Mouse (Mus musculus) frontal cortex, postnatal 25 days (tissue): ENCODE measurements around the gene Tmem151a.

Experiments used
- DNase-seq, 2 experiments: peaks; one replicate each; pipeline ENCODE4 v3.0.0; 2022; ENCODE audit warnings: low spot score in 2 of 2

Gene Tmem151a

GRCm38 (mm10) chr19:5045531-5045930 is 39.8 kb downstream of the Tmem151a start:
- no peak for DNase-seq

GRCm38 (mm10) chr19:5041588-5041987 is 43.7 kb downstream of the Tmem151a start:
- no peak for DNase-seq

DNA sequence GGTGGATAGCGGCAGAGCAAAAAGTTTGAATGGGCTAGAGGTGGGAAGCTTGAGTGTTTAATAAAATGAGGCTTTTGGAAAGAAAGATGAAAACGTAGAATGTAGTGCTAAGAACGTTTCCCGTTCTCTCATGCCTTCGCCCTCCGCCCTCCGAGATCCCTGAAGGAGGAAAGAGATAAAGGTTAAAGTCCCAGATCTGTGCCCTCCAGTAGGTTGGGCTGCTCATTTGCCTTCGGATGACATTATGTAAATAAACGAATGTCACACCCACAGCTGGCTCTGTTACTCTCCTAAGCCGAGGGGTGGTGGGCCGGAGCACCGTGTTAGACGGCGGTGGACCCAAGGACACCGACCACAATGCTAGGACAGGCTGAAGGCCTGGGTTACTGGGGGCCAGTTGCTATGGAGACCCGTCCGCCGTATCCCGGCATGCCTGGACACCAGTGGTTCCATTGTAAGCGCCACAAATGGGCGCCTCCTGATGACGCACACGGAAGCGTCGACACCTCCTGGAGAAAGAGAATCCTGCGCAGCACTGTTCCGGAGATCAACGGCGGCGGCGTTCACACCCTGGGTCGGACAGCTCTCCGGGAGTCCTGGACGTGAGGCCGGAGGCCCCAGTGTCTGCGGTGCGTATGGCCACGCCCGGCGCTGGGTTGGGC is 44.3 kb downstream of the Tmem151a start, which contains the start of gene Brms1:
TSS of gene Brms1 (plus strand) at position 493 of the 662 bp plus-strand sequence.
- peak; percentile 84 to 90 for DNase-seq

GRCm38 (mm10) chr19:5039301-5040114 is 45.8 kb downstream of the Tmem151a start:
- DNase-seq: no peak

GRCm38 (mm10) chr19:5038709-5039156 is 46.6 kb downstream of the Tmem151a start, which contains the start of the genes B4gat1 and AC124502.3:
Gene B4gat1, plus strand, starts transcription at chr19:5038826.
Gene AC124502.3, plus strand, starts transcription at chr19:5038891.
- peak in 1 of 2 experiments; percentile 81 for DNase-seq

- DNase-seq: peak; percentile 81 to 88
Observed at GRCm38 (mm10) chr19:5037678-5038571, 47.4 kb downstream of the Tmem151a start.

DNA sequence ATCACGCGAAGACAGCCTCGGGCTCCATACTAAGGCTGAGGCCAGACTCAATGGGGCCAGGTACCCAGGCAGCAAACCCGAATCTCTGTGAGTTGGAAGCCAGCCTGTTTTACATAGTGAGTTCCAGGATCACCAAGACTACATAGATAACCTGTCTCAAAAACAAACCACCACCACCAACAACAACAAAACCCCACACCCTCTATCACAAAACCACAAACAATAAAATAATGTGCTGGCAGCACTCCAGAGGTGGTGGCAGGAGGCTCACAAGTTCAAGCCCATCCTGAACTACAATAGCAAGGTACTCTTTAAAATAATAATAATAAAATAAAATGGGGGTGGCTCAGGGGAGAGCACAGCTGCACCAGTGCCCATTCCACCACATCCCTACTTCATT is 48.8 kb downstream of the Tmem151a start:
- no peak for DNase-seq

GRCm38 (mm10) chr19:5032686-5033085 is 52.6 kb downstream of the Tmem151a start:
- DNase-seq: no peak

DNA sequence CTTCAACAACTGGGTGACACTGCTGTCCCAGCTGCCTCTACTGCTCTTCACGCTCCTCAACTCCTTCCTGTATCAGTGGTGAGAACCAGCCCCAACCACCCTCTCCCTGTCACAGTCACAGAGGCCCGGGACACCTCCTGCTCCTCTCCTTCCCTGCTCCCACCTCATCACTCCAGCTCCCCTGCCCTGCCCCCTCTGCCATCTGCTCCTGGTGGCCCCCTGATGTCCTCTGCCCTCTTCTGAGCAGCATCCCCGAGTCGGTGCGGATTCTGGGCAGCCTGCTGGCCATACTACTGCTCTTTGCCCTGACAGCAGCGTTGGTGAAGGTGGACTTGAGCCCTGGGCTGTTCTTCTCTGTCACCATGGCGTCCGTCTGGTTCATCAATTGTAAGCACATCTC is 59.2 kb downstream of the Tmem151a start:
- DNase-seq: no peak

- DNase-seq: peak; percentile 76 to 77
Observed at GRCm38 (mm10) chr19:5023621-5024479, 61.5 kb downstream of the Tmem151a start, which contains the start of gene Slc29a2. Gene Slc29a2, plus strand, starts transcription at chr19:5023860.

GRCm38 (mm10) chr19:5021416-5021815 is 63.9 kb downstream of the Tmem151a start:
- DNase-seq: no peak
